Mouse (Mus musculus) thymus, postnatal 14 days (tissue): Measurements from ENCODE around the gene Stag1.
"Not testable (repeated sequence)": the region's sequence is repeated elsewhere in the genome, so short reads cannot be mapped to it uniquely, and the experiment has no call there.

ENCODE experiments used
- DNase-seq: peaks from one replicate; pipeline ENCODE4 v3.0.0; 2021

Stag1 gene

GRCm38 (mm10) chr9:100685769-100686487 lies 88.3 kb downstream of the Stag1 start:
- no peak for DNase-seq

GRCm38 (mm10) chr9:100689765-100690316 lies 92.2 kb downstream of the Stag1 start:
- no peak for DNase-seq

DNA sequence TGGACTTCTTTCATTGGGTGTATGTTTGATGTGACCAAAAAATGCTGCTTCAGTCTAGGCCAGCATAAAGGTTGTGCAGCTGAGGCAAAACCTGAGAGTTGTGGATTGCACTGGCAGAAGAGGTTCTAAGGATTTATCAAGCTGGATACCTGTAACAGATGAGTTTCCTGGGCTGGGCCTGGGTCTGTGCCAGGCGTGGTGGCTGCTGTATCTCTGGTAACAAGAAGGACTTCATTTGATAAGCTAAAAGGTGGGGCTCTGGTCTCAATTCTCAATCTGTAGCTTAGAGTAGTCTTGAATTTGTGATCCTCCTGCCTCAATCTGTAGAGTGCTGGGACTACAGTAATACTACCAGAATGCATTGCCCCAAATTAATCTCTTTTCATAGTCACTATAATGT lies 94.6 kb downstream of the Stag1 start:
- DNase-seq: no peak

DNA sequence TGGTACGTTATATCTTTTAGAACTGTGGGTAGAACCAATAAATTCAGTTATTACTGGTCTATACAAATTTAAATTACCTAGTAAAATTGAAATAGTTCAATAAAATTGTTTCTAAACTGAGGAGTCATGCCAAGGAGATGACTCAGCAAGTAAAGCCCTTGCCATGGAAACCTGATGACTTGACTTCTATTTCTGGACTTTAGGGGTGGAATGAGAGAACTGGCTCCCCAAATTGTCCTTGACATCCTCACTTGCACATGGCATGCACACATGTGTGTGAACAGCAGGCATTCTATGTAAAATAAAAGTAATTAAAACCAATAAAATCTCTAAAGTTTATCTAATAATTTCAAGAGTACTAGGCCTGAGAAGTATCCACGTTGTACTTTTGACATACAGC lies 98.9 kb downstream of the Stag1 start:
- no peak for DNase-seq

GRCm38 (mm10) chr9:100707644-100708043 lies 110.0 kb downstream of the Stag1 start:
- no peak for DNase-seq

- DNase-seq: no peak
Observed at GRCm38 (mm10) chr9:100711665-100712064, 114.1 kb downstream of the Stag1 start.

DNA sequence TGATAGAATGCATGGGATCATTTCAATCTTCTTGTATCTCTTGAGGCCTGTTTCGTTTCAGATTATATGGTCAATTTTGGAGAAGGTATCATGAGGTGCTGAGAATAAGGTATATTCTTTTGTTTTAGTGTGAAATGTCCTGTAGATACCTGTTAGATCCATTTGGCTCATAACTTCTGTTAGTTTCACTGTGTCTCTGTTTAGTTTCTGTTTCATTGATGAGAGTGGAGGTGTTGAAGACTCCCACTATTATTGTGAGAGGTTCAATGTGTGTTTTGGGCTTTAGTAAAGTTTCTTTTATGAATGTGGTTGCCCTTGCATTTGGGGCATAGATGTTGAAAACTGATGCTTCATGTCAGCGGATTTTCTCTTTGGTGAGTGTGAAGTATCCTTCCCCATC lies 127.2 kb downstream of the Stag1 start:
- DNase-seq: not testable (repeated sequence)

DNA sequence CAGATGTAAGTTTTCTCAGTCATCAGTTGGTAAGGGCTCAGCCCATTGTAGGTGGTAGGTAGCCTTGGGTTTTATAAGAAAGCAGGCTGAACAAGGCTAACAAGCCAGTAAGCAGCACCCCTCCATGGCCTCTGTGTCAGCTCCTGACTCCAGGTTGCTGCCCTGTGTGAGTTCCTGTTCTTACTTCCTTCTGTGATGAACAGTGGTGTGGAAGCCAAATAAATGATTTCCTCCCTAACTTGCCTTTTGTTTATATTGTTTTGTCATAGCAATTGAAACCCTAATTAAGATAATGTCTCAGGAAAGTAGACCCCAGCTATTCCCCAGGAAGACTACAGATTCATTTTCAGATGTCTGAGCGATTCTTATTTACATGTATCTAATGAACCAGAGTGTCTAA lies 134.2 kb downstream of the Stag1 start:
- DNase-seq: no peak

DNA sequence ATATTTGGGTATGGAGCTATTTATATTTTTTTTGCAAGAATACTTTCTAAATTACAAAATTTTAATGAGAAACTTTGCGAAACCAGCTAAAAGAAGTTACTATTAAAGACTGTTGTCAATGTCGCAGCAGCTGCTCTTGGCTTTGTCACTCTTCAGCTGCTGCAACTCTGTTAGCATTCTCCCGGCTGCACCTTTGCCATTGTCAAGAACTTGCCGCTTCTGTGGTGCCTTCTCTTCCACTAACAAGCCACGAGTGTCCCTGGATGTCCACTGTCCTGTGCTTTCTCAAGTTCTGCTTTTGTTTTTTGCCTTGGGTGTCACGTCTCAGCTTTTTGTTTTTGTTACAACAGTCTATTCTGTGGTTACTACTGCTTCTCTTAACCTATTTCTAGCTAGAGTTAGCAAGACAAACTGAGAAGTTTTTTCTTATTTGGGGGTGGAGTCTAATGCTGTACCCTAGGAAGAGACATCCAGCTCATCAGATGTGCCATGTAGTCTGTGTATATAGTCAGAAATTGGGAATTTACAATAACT lies 136.4 kb downstream of the Stag1 start:
- no peak for DNase-seq

DNA sequence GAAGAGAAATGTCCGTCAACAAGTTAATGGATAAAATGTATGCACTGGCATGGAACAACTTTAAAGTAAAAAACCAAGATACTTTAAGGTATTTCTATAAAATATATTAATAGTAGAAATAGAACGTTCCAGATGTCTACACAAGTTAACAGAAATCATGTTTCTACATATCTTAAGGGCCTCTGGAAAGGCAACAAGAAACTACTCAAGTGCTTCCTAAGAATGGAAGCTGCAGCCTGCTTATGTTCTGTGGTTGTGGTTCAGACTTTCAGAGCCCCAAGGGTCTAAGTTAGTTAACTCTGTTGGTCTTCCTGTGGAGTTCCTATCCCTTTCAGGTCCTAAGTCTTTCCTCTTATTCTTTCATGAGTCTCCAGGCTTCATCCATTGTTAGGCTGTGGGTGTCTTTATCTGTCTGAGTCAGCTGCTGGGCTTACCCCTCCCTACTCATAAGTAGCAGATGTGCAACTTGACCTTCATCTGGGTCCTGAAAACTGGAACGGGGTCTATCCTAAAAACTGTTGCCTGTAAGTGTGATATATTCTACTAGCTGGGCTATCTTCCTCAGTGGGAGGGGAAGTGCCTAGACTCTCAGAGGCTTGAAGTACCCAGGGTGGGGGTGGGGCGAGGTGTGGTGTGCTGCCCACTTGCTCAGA lies 138.5 kb downstream of the Stag1 start:
- no peak for DNase-seq

GRCm38 (mm10) chr9:100736646-100737031 lies 139.0 kb downstream of the Stag1 start:
- no peak for DNase-seq

GRCm38 (mm10) chr9:100777238-100777637 lies 179.6 kb downstream of the Stag1 start:
- DNase-seq: not testable (repeated sequence)

- DNase-seq: no peak
Observed at GRCm38 (mm10) chr9:100865984-100866383, 268.4 kb downstream of the Stag1 start.

DNA sequence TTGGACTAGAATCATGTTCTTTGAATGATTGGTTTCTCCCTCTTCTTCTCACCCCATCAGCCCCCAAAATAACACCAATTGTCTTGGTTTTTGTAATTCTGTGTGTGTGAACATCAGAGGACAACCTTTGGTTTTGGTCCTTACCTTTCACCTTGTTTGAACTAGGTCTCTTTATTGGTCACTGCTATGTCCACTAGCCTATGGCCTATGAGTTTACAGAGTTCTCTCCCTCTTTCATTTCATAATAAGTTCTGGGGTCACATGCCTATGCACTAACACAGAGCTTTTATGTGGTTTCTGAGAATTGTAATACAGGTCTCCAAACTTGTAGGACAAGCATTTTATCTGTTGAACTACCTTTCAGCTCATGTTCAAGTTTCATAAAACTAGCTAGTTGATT lies 272.0 kb downstream of the Stag1 start:
- DNase-seq: no peak

- no peak for DNase-seq
Observed at GRCm38 (mm10) chr9:100896111-100896510, 298.5 kb downstream of the Stag1 start.

- DNase-seq: no peak
Observed at GRCm38 (mm10) chr9:100898042-100898441, 300.4 kb downstream of the Stag1 start.

DNA sequence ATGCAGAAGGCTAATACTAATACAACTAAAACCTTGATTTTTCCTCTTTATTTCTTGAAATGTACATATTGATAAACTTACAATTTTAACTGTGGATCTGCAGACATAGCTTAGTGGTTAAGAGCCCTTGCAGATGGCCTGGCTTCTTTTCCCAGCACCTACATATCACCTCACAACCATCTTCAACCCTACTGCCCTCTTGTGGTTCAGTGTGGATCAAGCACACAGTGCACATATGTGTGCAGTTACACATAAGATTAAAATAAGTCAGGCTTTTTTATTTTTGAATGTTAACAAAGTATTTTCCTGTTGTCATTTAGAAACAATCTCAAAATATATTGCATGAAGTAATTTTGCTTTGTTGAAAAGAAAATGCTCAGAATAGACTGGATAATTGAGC lies 312.8 kb downstream of the Stag1 start:
- peak; percentile 57 for DNase-seq

GRCm38 (mm10) chr9:100917111-100917510 lies 319.5 kb downstream of the Stag1 start:
- peak; percentile 70 for DNase-seq

- no peak for DNase-seq
Observed at GRCm38 (mm10) chr9:100926629-100927028, 329.0 kb downstream of the Stag1 start.

GRCm38 (mm10) chr9:100942042-100942441 lies 344.4 kb downstream of the Stag1 start:
- DNase-seq: no peak

- DNase-seq: no peak
Observed at GRCm38 (mm10) chr9:100944677-100945365, 347.2 kb downstream of the Stag1 start.

DNA sequence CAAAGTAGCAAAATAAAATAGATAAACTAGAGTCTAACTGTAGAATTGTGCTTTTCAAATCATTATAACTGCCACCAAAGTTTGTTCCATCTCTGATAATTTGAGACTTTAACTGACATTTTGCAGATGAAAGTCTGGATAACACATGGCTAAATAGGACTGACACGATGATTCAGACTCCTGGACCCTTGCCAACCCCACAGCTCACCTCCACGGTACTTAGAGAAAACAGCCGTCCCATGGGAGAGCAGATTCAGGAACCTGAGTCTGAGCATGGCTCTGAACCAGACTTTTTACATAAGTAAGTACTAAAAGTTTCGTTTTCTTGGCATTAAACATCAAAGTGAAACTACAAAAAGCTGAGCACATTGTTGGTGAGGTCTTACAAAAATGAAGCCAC lies 353.9 kb downstream of the Stag1 start:
- DNase-seq: no peak

DNA sequence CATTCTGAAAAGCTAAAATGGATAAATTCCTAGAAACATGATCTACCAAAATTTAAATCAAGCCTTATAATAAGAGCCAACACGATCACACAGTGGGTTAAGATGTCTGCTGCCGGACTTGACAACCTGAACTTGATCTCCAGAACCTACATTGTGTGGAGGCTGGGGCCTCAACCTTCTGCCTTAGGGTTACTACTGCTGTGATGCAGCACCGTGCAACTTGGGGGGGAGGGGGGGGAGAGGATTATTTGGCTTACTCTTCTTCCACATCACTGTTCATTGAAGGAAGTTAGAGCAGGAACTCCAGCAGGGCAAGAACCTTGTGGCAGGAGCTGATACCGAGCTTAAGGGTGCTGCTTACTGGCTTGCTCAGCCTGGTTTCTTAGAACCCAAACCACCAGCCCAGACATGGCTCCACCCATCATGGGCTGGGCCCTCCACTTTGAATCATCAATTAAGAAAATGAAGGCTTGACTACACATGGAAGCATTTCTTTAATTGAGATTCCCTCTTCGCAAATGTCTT lies 365.4 kb downstream of the Stag1 start:
- no peak for DNase-seq
